Mouse (Mus musculus): Measurements from ENCODE around the gene Slk. TPM values are rescaled to one million over a fixed set of nuclear protein-coding genes. Genes with fewer than 3 reads are reported as not detected.

Gene Slk
- total RNA-seq (2014; fragmentation: Nextera tagmentation) (112 and 116 TPM in 2 replicates), total RNA-seq (2017) (111 and 128 TPM in 2 replicates), polyA plus RNA-seq (2012) (18.5 and 20.0 TPM in 2 replicates)

DNA sequence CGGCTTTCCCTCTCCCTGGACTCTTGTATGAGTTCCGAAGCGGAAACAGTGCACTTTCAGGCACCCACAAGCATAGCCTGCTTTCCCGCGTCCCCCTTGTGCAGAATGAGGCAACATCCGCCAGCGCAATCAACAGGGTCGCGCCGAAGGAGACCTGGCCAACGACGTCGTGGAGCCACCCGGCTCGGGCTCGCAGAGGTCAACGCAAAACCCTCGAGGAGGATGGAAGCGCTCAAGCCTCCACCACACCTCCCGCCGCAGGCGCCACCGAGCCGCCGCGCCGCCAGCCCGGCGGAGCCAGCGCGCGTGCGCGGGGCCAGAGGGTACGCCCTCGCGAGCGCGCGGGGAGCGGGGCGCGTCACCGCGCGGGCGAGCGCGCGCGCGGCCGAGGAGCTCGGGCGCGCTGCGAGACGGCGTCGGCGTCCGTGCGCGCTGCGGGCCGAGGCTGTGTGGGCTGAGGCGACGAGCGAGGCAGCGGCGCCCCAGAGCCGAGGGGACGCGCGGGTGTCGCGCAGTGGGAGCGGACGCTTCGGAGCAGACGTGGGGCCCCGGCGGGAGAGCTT is at the start of gene Slk:
Gene Slk (plus strand): TSS at position 454 of the 563 bp plus-strand sequence.
- Histone ChIP-seq H3K36me3 (replicated peaks) (peaks cover under 1% of the 10 kb centered on the region), H3K9me3 (replicated peaks) (no peaks in the 10 kb centered on the region), H3K27me3 (ENCODE audit: insufficient read depth, low read length) (no peaks in the 10 kb centered on the region), H3K4me1 (ENCODE audit: insufficient read depth, low read depth, low read length) (peaks cover 27% of the 10 kb centered on the region), H3K4me3 (ENCODE audit: low read depth, low read length) (peak within 1 kb of the TSS; percentile 84)
- peak; percentile 94 for DNase-seq (ENCODE audit: low spot score)
- TF ChIP-seq GATA2 (IDR thresholded peaks at IDR 0.05; ENCODE audit: borderline replicate concordance, low read depth, low read length) (no peak), CTCF (IDR thresholded peaks at IDR 0.05; ENCODE audit: low read depth, low read length) (no peak), POLR2AphosphoS5 (IDR thresholded peaks at IDR 0.05; ENCODE audit: insufficient replicate concordance, low read depth, low read length) (no peak), TAL1 (conservative IDR thresholded peaks at IDR 0.05; ENCODE audit: low read depth, low read length) (no peak), GATA1 (IDR thresholded peaks at IDR 0.05; ENCODE audit: borderline replicate concordance, low read length) (no peak)
- peak; percentile 58 for ATAC-seq (ENCODE audit: extremely low read depth, insufficient number of reproducible peaks, low FRiP score, poor library complexity, severe bottlenecking)

DNA sequence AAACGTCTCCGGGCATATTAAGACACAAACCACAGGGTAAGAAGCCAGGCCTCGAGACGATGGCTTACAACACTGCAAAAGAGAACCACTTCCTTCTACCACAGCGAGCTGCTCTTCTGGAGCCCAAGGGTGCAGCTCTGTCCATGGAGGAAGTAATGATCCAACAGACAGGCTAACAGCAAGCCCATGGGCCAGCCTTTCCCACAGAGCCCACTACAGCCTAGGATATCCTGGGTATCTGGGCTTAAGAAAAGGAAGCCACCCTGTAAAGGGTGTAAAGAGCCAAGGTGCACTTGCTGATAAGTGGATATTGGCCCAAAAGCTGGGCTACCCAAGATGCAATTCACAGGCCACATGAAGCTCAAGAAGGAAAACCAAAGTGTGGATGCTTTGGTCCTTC is 48.2 kb upstream of the Slk start:
- H3K9me3 ChIP-seq (replicated peaks): no peaks in the 10 kb centered on the region
- 0 out of 2 replicates have a peak, but pooled peaks have one; percentile 15 for TF ChIP-seq TAL1 (conservative IDR thresholded peaks at IDR 0.05; ENCODE audit: low read depth, low read length)
- no peak for TF ChIP-seq POLR2AphosphoS5 (IDR thresholded peaks at IDR 0.05; ENCODE audit: insufficient replicate concordance, low read depth, low read length)
- ATAC-seq (ENCODE audit: extremely low read depth, insufficient number of reproducible peaks, low FRiP score, poor library complexity, severe bottlenecking) (peak; percentile 25), DNase-seq (ENCODE audit: low spot score) (no peak)
- H3K27me3 ChIP-seq (ENCODE audit: insufficient read depth, low read length): no peaks in the 10 kb centered on the region
- H3K4me1 ChIP-seq (ENCODE audit: insufficient read depth, low read depth, low read length): peaks cover 44% of the 10 kb centered on the region
- peaks cover 67% of the 10 kb centered on the region for H3K36me3 ChIP-seq (replicated peaks)
- H3K4me3 ChIP-seq (ENCODE audit: low read depth, low read length): no peak overlapping the region

GRCm38 (mm10) chr19:47532449-47532848 is 47.0 kb upstream of the Slk start:
- TF ChIP-seq CTCF (IDR thresholded peaks at IDR 0.05; ENCODE audit: low read depth, low read length) (no peak; the same call in 1 of the 2 replicates), GATA2 (IDR thresholded peaks at IDR 0.05; ENCODE audit: borderline replicate concordance, low read depth, low read length) (no peak), POLR2AphosphoS5 (IDR thresholded peaks at IDR 0.05; ENCODE audit: insufficient replicate concordance, low read depth, low read length) (no peak), TAL1 (conservative IDR thresholded peaks at IDR 0.05; ENCODE audit: low read depth, low read length) (no peak), GATA1 (IDR thresholded peaks at IDR 0.05; ENCODE audit: borderline replicate concordance, low read length) (no peak)
- Histone ChIP-seq H3K36me3 (replicated peaks) (peaks cover 56% of the 10 kb centered on the region), H3K9me3 (replicated peaks) (no peaks in the 10 kb centered on the region), H3K4me1 (ENCODE audit: insufficient read depth, low read depth, low read length) (peaks cover 45% of the 10 kb centered on the region), H3K4me3 (ENCODE audit: low read depth, low read length) (no peak overlapping the region), H3K27me3 (ENCODE audit: insufficient read depth, low read length) (no peaks in the 10 kb centered on the region)
- no peak for ATAC-seq (ENCODE audit: extremely low read depth, insufficient number of reproducible peaks, low FRiP score, poor library complexity, severe bottlenecking)
- DNase-seq (ENCODE audit: low spot score): no peak

DNA sequence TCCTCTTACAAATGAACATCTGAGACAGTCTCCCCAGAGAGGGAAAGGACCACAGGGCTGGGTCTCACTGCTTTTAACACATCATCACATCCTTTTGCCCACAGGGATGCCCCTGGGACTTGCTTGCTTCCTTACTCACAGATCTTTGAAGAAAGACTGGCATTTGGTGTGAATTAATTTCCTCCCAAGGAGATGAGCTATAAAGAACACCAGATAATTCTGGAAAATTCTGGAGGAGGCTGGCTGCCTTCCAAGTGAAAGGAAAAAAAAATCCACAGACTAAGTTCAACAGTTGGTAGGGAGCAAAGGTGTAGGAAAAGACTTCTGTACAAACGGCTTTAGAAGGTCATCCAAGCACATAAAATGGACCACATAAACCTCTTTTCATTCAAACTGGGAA is 45.3 kb upstream of the Slk start:
- H3K4me3 ChIP-seq (ENCODE audit: low read depth, low read length): no peak overlapping the region
- DNase-seq (ENCODE audit: low spot score) (no peak), ATAC-seq (ENCODE audit: extremely low read depth, insufficient number of reproducible peaks, low FRiP score, poor library complexity, severe bottlenecking) (no peak)
- H3K27me3 ChIP-seq (ENCODE audit: insufficient read depth, low read length): no peaks in the 10 kb centered on the region
- peaks cover 39% of the 10 kb centered on the region for H3K36me3 ChIP-seq (replicated peaks)
- no peaks in the 10 kb centered on the region for H3K9me3 ChIP-seq (replicated peaks)
- peaks cover 52% of the 10 kb centered on the region for H3K4me1 ChIP-seq (ENCODE audit: insufficient read depth, low read depth, low read length)
- TF ChIP-seq GATA1 (IDR thresholded peaks at IDR 0.05; ENCODE audit: borderline replicate concordance, low read length): no peak
- no peak for TF ChIP-seq GATA2 (IDR thresholded peaks at IDR 0.05; ENCODE audit: borderline replicate concordance, low read depth, low read length)
- TF ChIP-seq POLR2AphosphoS5 (IDR thresholded peaks at IDR 0.05; ENCODE audit: insufficient replicate concordance, low read depth, low read length): no peak
- no peak for TF ChIP-seq TAL1 (conservative IDR thresholded peaks at IDR 0.05; ENCODE audit: low read depth, low read length)
- TF ChIP-seq CTCF (IDR thresholded peaks at IDR 0.05; ENCODE audit: low read depth, low read length): no peak

GRCm38 (mm10) chr19:47536521-47537299 is 42.8 kb upstream of the Slk start:
- no peak for TF ChIP-seq GATA2 (IDR thresholded peaks at IDR 0.05; ENCODE audit: borderline replicate concordance, low read depth, low read length)
- no peak for TF ChIP-seq CTCF (IDR thresholded peaks at IDR 0.05; ENCODE audit: low read depth, low read length)
- no peak for TF ChIP-seq GATA1 (IDR thresholded peaks at IDR 0.05; ENCODE audit: borderline replicate concordance, low read length)
- no peak for TF ChIP-seq TAL1 (conservative IDR thresholded peaks at IDR 0.05; ENCODE audit: low read depth, low read length)
- TF ChIP-seq POLR2AphosphoS5 (IDR thresholded peaks at IDR 0.05; ENCODE audit: insufficient replicate concordance, low read depth, low read length): no peak
- peak overlapping the region; percentile 71 for H3K4me3 ChIP-seq (ENCODE audit: low read depth, low read length)
- no peaks in the 10 kb centered on the region for H3K9me3 ChIP-seq (replicated peaks)
- peak; percentile 84 for ATAC-seq (ENCODE audit: extremely low read depth, insufficient number of reproducible peaks, low FRiP score, poor library complexity, severe bottlenecking)
- H3K27me3 ChIP-seq (ENCODE audit: insufficient read depth, low read length): peaks cover 6% of the 10 kb centered on the region; the same call in 1 of the 2 replicates
- H3K36me3 ChIP-seq (replicated peaks): peaks cover 21% of the 10 kb centered on the region
- peaks cover 46% of the 10 kb centered on the region for H3K4me1 ChIP-seq (ENCODE audit: insufficient read depth, low read depth, low read length)
- DNase-seq (ENCODE audit: low spot score): peak; percentile 74

DNA sequence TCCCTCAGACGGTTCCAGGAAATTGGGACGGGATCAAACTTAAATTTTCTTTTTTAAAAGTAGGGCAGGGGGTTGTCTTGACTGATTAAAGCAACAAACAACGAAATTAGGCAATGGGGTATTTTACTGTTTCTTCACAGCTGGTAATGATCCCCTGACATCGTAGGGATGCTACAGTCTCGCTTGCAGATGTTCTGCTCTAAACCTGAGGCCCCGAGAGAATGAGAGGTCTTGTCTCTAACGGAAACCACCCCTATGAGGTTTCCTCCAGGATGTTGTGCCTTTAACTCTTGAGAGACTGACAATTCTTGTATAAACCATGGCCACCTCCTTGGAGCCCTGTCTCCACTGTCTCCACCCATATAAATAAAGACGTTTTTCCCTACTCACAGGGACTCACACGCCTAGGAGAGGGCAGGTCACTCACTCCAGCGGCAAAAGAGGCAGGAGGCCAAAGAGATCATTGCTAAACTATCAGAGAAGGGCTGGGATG is 42.1 kb upstream of the Slk start, which contains the start of gene Stn1:
Gene Stn1 (minus strand): TSS at position 208 of the 493 bp plus-strand sequence.
- Histone ChIP-seq H3K4me1 (ENCODE audit: insufficient read depth, low read depth, low read length) (peaks cover 44% of the 10 kb centered on the region), H3K9me3 (replicated peaks) (no peaks in the 10 kb centered on the region), H3K4me3 (ENCODE audit: low read depth, low read length) (peak within 1 kb of the TSS; percentile 71), H3K36me3 (replicated peaks) (peaks cover 21% of the 10 kb centered on the region), H3K27me3 (ENCODE audit: insufficient read depth, low read length) (peaks cover 11% of the 10 kb centered on the region)
- DNase-seq (ENCODE audit: low spot score): no peak
- ATAC-seq (ENCODE audit: extremely low read depth, insufficient number of reproducible peaks, low FRiP score, poor library complexity, severe bottlenecking): no peak
- no peak for TF ChIP-seq CTCF (IDR thresholded peaks at IDR 0.05; ENCODE audit: low read depth, low read length)
- TF ChIP-seq TAL1 (conservative IDR thresholded peaks at IDR 0.05; ENCODE audit: low read depth, low read length): no peak
- no peak for TF ChIP-seq GATA1 (IDR thresholded peaks at IDR 0.05; ENCODE audit: borderline replicate concordance, low read length)
- TF ChIP-seq GATA2 (IDR thresholded peaks at IDR 0.05; ENCODE audit: borderline replicate concordance, low read depth, low read length): no peak
- no peak for TF ChIP-seq POLR2AphosphoS5 (IDR thresholded peaks at IDR 0.05; ENCODE audit: insufficient replicate concordance, low read depth, low read length)

All from G1E (cell line).